Mouse (Mus musculus): ENCODE data around the gene Ppp1r10. TPM values are rescaled to one million over a fixed set of nuclear protein-coding genes. Genes with fewer than 3 reads are reported as not detected.

Ppp1r10 gene
- 43.9 and 58.4 TPM in 2 replicates for polyA plus RNA-seq (2012; ENCODE audit: low replicate concordance)

DNA sequence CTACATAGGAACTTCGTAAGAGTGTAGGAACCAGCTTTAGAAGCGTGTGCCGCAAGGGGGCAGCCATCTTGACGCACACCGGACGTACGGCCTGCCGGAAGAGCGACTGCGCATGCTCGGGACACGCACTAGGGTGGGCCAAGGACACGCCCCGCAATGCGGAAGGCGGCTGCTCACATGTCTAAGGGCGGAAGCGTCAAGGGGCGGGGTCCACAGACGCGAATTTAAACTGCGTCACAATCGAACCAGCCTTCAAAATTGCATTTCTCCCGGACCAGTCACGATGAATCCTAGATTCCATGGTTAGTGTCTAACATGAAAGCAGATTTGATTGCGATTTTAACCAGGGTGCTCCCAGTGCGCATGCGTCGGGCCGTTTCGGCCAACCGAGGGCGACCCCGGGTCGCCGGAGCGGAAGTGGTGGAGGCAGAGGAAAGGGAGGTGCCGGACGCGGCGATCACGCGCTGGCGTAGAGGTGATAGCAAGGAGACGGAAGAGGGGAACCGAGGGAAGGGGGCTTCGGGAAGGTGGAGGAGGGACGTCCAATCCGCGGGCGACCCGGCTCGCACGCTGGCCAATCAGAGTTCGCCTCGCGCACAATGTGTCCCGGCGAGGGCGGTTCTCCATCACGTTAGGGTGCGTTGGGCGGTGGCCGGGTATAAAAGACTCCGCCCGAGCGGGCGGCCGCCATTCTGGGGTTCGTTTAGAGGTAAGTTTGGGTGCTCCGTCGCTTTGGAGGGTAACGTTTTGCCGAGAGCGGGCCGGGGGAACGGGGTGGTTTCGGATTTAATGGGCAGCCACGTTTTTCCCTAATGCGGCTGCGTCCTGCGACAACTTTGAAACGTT lies at the start of gene Ppp1r10, which contains the start of gene Mrps18b:
Gene Ppp1r10 (plus strand): TSS at position 138 of the 846 bp plus-strand sequence.
Gene Mrps18b (minus strand): TSS at position 93 of the 846 bp plus-strand sequence.

DNA sequence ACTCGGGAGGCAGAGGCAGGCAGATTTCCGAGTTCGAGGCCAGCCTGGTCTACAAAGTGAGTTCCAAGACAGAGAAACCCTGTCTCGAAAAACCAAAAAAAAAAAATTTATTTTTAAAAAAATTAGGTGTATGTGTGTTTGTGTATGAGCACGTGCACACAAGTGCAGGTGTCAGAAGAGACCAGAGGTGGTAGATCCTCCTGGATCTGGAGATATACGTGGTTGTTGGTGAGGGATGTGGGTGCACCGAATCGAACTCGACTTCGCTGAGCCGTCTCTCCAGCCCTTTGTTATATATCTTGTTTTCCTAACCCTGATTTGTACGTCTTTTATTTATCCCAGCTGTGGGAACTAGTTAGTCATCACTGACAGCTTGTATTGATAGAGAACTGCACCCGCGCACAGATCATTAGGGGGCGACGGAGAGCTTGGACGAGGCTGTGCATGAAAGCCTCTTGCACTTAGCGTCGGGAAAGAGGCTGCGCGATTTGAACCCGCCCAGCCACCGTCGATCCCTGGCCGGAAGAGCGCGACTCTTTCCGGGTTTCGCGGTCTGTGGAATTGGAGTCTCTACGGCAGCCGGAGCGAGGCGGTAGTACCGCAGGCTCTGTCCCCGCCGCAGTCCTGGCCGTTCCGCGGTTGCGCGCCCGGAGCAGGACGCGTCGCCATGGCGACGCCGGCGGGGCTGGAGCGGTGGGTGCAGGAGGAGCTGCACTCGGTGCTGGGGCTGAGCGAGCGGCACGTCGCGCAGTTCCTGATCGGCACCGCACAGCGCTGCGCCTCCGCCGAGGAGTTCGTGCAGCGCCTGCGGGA lies 36.8 kb upstream of the Ppp1r10 start, which contains the start of gene Dhx16:
Gene Dhx16 (plus strand): TSS at position 575 of the 813 bp plus-strand sequence.

DNA sequence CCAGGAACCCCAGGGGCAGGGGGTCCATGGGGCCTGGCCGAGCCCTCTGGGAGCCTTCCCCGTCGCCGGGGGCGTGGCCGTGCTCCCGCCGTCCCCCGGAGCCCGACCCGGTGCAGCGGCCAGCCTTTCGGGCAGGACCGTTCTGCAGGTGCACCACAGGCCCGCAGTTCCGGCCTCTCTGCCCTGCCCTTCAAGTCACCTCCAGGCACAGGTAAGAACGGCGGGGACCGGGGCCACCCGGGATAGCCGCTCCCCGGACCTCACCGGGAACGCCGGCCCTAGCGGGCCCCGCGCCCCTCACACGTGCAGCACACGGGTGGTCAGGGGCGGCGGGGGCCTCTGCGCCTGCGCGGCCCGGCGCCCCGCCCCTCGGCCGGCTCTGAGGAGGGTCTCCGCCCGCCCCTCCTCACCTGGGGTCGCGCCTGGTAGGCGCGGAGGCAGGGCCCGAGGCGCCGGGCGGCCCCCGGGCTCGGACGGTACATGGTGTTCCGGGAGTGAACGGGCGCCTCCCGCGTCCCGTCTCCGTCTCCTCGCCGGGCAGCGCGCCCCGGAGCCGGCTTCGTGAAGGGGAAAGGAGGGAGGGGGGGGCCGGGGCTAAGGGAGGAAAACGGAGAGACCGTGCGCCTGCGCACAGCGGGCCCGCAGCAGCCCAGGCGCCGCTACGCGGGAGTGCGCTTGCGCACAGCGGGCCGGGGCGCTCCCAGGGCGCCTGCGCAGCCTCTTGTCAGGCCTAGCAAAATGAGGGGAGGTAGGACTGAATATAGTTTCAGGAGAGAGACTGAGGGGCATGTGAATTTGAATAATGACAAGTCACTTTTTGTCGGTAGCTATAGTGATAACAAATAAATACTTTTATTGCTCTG lies 19.2 kb upstream of the Ppp1r10 start, which contains the start of gene 2310061I04Rik:
Gene 2310061I04Rik (minus strand): TSS at position 651 of the 863 bp plus-strand sequence.

DNA sequence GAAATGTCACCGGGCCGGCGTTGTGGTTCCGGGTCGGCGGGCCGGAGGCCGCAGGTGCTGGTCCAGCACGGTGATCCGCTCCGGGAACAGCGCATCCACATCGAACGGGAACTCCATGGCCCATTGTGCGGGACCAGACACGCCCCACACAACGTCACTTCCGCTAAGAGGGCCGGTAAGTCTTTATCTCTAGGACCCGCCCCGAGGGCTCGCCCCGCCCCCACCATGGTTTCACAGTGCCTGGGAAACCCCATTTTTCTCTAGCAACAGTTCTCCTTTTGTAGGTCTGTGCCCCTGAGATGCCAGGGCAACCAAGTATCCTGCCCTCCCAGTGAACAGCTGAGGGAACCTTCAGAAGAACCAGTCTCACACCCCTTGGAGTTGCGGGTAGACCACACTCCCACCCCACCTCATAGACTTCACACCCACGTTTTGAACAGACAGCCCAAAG lies 6.3 kb upstream of the Ppp1r10 start, which contains the start of gene Atat1:
Gene Atat1 (minus strand): TSS at position 157 of the 451 bp plus-strand sequence.

DNA sequence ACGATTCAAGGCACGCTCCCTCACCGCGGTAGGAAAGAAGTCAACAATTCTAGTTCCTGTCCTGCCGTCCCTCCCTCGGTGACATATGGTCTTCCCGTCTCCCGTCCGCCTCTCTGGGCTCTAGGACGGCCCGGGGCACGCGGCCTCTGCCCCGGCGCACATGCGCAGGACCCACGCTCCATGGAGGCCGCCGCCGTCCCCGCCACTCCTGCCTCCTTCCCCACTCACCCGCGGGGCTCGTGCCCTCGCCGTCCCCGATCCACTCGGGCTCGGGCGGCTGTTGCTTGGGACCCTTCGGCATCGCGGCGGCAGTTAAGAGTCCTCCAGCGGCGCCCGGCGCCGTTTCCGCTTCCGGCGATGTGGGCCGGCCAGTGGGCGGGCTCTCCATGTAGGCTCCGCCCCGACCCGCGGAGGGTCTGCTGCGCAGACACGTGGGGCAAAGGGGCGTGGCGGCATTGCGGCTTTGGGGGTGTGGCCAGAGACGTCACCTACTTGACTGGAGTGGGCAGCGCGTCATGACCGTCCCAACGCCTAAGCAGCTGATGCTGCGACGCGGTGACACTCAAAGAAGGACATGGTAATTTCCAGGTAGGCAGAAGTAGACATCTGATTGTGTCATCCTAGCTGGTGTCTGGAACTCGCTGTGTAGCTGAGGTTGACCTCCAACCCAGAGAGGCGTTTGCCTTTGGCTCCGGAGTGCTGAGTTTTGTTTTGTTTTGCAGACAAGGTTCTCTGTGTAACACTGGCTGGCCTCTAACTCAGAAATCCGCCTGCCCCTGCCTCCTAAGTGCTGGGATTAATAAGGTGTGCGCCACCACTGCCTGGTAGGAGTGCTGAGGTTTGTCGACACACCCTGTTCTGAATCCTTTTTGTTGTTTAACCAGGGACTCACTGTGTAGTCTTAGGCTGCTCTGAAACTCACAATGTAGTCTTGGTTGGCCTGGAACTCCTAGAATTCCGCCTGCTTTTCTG lies 53.5 kb downstream of the Ppp1r10 start, which contains the start of gene Abcf1:
Gene Abcf1 (minus strand): TSS at position 344 of the 972 bp plus-strand sequence.

GRCm38 (mm10) chr17:35979401-35980362 lies 63.4 kb downstream of the Ppp1r10 start, which contains the start of the genes Gnl1 and Prr3:
TSS of gene Gnl1 (plus strand) at chr17:35979851.
TSS of gene Prr3 (minus strand) at chr17:35980236.

Other genes starting within 250 kb of the Ppp1r10 start
- gene Vars2, start 248.8 kb upstream of the Ppp1r10 start, polyA plus RNA-seq (2012; ENCODE audit: low replicate concordance), result 130 and 160 TPM in 2 replicates
- 13.7 and 44.1 TPM in 2 replicates for gene Gtf2h4, start 242.7 kb upstream of the Ppp1r10 start, polyA plus RNA-seq (2012; ENCODE audit: low replicate concordance)
- 8.0 and 11.4 TPM in 2 replicates for gene Ddr1, start 211.8 kb upstream of the Ppp1r10 start, polyA plus RNA-seq (2012; ENCODE audit: low replicate concordance)
- gene Ier3, start 94.8 kb upstream of the Ppp1r10 start, polyA plus RNA-seq (2012; ENCODE audit: low replicate concordance), result 13.5 and 25.1 TPM in 2 replicates
- 15.9 and 21.2 TPM in 2 replicates for gene Flot1, start 93.2 kb upstream of the Ppp1r10 start, polyA plus RNA-seq (2012; ENCODE audit: low replicate concordance)
- gene Tubb5, start 78.1 kb upstream of the Ppp1r10 start, polyA plus RNA-seq (2012; ENCODE audit: low replicate concordance), result 56.2 and 381 TPM in 2 replicates
- gene Mdc1, start 74.9 kb upstream of the Ppp1r10 start, polyA plus RNA-seq (2012; ENCODE audit: low replicate concordance), result 7.6 and 23.3 TPM in 2 replicates
- gene Nrm, start 55.1 kb upstream of the Ppp1r10 start, polyA plus RNA-seq (2012; ENCODE audit: low replicate concordance), result 6.1 and 21.0 TPM in 2 replicates
- 60.9 and 104 TPM in 2 replicates for gene Ppp1r18, start 50.8 kb upstream of the Ppp1r10 start, polyA plus RNA-seq (2012; ENCODE audit: low replicate concordance)
- gene Dhx16, start 36.6 kb upstream of the Ppp1r10 start, polyA plus RNA-seq (2012; ENCODE audit: low replicate concordance), result 47.3 and 54.9 TPM in 2 replicates
- gene 2310061I04Rik, start 19.0 kb upstream of the Ppp1r10 start, polyA plus RNA-seq (2012; ENCODE audit: low replicate concordance), result 442 and 598 TPM in 2 replicates
- 27.0 and 29.6 TPM in 2 replicates for gene Atat1, start 6.4 kb upstream of the Ppp1r10 start, polyA plus RNA-seq (2012; ENCODE audit: low replicate concordance)
- gene Mrps18b, start within 50 bp of the Ppp1r10 start, polyA plus RNA-seq (2012; ENCODE audit: low replicate concordance), result 6.0 and 7.8 TPM in 2 replicates
- 59.2 and 180 TPM in 2 replicates for gene Abcf1, start 53.3 kb downstream of the Ppp1r10 start, polyA plus RNA-seq (2012; ENCODE audit: low replicate concordance)
- gene Gnl1, start 63.4 kb downstream of the Ppp1r10 start, polyA plus RNA-seq (2012; ENCODE audit: low replicate concordance), result 57.8 and 75.8 TPM in 2 replicates
- gene Prr3, start 63.8 kb downstream of the Ppp1r10 start, polyA plus RNA-seq (2012; ENCODE audit: low replicate concordance), result 12.4 and 15.2 TPM in 2 replicates
- gene H2-T24, start 104.1 kb downstream of the Ppp1r10 start, polyA plus RNA-seq (2012; ENCODE audit: low replicate concordance), result 13.9 and 21.8 TPM in 2 replicates
- gene H2-T23, start 116.4 kb downstream of the Ppp1r10 start, polyA plus RNA-seq (2012; ENCODE audit: low replicate concordance), result 71.1 and 96.8 TPM in 2 replicates
- gene H2-T22, start 126.3 kb downstream of the Ppp1r10 start, polyA plus RNA-seq (2012; ENCODE audit: low replicate concordance), result 8.8 and 13.7 TPM in 2 replicates
- gene Gm6034, start 126.5 kb downstream of the Ppp1r10 start, polyA plus RNA-seq (2012; ENCODE audit: low replicate concordance), result not detected in 2 replicates
- gene Gm11127, start 141.9 kb downstream of the Ppp1r10 start, polyA plus RNA-seq (2012; ENCODE audit: low replicate concordance), result 39.1 and 40.3 TPM in 2 replicates
- gene Gm19684, start 205.2 kb downstream of the Ppp1r10 start, polyA plus RNA-seq (2012; ENCODE audit: low replicate concordance), result not detected in 2 replicates
- gene Gm7030, start 213.0 kb downstream of the Ppp1r10 start, polyA plus RNA-seq (2012; ENCODE audit: low replicate concordance), result 0.30 TPM in 1 of 2 replicates, not detected in the other

All from leukemia stem cell, adult 10-12 weeks (primary cell).